Mouse (Mus musculus) gastrocnemius, postnatal 36 days (tissue): ENCODE measurements around the gene Dpm1. TPM values are rescaled to one million over a fixed set of nuclear protein-coding genes. Genes with fewer than 3 reads are reported as not detected.
A peak's percentile ranks its signal among the peaks of the same experiment; 100 is the strongest.

Experiments used
- DNase-seq, 2 experiments: peaks; one replicate each; pipeline ENCODE4 v3.0.0; 2022
- intact Hi-C: fragments of 180-260 bp; cut with DNase I; formaldehyde crosslinking; loops from one replicate; pipeline ENCODE4 v1.15.1; 2025
- total RNA-seq, 2 experiments: library from RNA; stranded (reverse); gene quantifications; 2 replicates each; pipeline ENCODE4 v1.2.3; 2021

Dpm1 gene
- total RNA-seq, 2 experiments from 2014 or later: 59.0 to 77.3 TPM

DNA sequence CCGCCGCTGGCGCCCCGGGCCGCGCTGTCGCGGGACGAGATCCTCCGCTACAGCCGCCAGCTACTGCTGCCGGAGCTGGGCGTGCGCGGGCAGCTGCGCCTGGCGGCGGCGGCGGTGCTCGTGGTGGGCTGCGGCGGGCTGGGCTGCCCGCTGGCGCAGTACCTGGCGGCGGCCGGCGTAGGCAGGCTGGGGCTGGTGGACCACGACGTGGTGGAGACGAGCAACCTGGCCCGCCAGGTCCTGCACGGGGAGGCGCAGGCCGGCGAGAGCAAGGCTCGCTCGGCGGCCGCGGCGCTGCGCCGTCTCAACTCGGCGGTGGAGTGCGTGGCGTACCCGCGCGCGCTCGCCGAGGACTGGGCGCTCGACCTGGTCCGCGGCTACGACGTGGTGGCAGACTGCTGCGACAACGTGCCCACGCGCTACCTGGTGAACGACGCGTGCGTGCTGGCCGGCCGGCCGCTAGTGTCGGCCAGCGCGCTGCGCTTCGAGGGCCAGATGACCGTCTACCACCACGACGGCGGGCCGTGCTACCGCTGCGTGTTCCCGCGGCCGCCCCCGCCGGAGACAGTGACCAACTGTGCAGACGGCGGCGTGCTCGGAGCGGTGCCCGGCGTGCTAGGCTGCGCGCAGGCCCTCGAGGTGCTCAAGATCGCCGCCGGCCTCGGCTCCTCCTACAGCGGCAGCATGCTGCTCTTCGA, 531 bp upstream of the Dpm1 start:
- intact Hi-C loops: no loop called here
- no peak for DNase-seq

DNA sequence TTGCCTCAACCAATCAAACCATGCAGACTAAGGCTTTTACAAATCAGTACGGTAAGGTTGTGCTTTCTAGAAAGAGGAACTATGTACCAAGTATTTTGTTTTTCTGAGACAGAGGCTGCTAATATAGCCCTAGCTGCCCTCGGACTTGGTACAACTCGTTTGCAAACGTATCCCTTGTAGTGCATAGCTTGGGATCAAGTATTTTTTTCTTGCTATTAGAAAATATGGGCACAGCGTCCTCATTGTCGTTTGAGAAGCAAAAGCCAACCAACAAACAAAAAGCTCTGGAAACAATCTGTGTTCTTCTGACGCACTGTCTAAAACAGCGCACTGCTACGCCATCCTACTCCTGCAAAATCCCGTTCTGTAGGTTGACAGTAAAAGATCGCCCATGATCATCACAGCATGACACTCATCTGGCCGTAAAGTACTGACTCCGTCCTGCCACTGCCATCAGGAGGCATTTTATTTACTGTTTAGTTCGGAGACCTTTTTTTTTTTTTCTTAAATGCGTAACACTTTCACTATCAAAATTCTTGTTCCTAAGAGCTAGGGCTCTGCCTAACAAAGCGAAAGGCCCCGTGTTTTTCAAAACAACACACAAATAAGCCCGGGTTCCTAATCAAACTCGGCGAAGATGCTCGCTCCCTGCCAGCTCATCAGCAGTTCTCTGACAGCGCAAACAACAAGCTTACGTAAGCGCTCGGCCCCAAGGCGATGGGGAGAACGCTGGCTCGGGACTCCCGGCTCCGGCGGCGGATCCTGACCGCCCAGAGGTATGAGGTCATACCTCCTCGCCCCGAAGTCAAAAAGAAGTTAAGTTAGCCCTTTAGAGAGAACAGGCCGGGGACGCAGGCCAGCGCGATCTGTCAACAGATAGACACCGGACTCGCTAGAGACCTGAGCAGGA, 1.0 kb downstream of the Dpm1 start:
- intact Hi-C loops: no loop called here
- DNase-seq: peak in 1 of 2 experiments; percentile 50

- intact Hi-C loops: no loop called here
- DNase-seq: no peak
These were observed 7.1 kb downstream of the Dpm1 start for GRCm38 (mm10) chr2:168223326-168223725.

DNA sequence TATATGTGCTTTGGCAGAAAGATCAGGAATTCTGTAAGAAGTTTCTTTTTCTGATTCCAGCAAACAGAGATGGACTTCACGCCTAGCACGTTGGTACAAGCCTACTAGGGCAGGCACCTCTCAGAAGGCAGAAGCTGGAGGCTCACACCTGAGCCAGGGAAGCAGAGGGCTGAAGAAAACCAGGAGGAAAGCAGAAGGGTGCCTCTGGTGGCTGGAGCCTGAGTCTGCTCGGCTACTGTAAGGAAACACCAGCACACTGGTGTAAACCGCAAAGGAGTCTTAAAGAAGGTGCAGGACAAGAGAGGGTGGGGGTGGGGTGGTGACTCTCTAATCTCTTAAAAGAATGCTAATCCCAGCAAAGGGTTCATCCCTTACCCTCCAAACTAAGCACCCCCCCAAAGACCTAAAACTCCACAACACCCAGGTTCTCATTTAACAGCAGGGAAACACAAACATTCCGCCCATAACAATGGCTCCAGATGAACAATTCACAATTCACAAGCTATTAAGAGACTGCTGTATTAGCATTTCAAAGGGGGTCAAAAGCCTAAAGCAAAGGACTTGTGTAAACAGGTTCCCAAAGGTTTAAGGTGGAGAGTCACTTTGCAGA, 16.5 kb downstream of the Dpm1 start:
- intact Hi-C loops: no loop called here
- no peak for DNase-seq

GRCm38 (mm10) chr2:168207883-168208282, 22.5 kb downstream of the Dpm1 start:
- intact Hi-C loops: loop anchor here (5.0 kb wide), 1 partner anchor 91 kb away; no protein-coding TSS in a partner anchor

DNA sequence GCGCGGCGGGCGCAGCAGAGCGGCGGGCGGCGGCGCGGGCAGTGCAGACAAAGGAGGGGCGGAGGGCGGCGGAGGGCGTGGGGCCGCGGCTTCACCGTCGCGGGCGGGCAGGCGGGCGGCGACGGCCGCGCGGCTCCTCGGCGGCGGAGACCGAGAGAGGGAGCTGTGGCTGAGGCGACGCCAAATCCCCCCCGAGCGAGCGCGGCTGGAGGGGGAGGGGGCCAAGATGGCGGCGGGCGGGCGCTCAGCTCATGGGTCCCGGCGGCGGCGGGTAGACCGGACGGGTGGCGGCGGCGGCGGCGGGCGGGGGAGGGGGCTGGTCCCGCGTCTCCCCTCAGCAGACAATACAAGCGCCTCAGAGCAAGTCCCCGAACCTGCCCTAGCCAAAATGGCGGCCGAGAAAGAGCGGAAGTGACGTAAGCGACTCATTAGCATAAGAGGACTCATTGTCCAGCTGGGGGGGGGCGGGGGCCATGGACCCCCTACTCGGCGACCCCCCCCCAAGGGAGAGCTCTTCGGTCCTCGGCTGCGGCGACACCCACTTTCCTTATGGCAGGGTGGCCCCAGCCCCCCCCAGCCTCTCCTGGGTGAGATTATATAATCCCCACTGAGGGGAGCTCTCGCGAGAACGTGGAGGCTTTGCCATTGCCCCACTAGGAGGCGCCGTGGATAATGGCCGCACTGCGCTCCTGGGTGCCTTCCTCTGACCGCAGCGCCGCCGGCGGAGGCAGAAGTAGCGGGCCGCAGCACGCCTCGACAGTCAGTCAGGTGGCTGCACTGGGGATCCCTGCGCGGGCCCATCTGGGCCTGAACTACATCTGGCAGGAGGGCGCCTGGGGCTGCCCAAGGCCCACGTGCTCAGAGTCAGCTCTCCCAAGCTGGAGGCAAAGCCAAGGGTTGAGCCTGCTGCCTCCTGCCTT, 23.4 kb downstream of the Dpm1 start, which contains the start of gene Adnp:
Gene Adnp (minus strand): TSS at position 388 of the 920 bp plus-strand sequence.
- intact Hi-C loops: loop anchor here (5.0 kb wide), 1 partner anchor 90 kb away; no protein-coding TSS in a partner anchor
- DNase-seq: peak; percentile 92 to 95

More at GRCm38 (mm10) chr2:168207883-168208282, 22.5 kb downstream of the Dpm1 start:
- no peak for DNase-seq

DNA sequence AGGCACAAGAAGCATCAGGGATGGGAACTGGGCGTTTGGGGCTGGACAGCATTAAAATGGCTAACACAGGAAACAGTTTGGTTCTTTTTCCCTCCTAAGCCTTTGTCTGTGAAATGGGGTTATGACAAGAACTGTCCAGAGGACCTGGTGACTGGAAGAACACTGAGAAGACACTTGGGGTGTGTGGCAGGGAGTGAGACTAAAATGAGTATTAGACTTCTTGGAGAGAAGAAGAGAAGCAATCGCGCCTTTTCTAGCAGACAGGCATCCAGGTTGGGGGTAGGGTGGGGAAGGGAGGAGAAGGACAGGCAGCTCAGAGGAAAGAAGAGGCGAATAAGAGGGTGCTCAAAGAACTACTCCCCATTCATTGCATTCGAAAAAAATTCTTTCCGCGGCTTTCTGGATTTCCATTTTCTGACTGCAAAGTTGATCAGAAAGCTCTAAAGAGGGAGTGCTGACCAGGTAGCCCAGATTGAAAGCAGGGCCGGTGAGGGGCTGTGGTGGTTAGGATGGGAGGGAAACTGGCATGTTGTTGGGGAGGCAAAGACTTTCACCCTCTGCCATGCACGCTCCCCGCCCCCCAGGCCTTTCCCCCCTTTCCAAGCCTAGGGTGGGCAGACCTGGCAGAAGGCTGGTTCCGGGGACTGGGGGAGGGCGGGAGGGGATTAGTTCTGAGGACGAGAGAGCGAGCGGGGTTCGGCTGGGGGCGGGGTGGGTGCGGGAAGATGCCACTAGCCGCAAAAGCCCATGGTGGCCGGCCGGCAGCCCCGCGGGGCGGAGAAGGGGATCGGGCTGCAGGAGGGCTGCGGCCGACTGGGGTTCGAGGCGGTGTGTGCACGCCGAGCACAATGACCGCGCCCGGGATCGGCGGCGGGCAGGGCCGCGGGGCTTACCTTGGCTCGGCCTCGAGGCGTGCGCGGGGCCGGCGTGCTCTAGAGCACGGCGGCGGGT, 24.4 kb downstream of the Dpm1 start:
- no peak for DNase-seq
- intact Hi-C loops: loop anchor here (5.0 kb wide), 1 partner anchor 89 kb away; no protein-coding TSS in a partner anchor

GRCm38 (mm10) chr2:168205265-168205664, 25.1 kb downstream of the Dpm1 start:
- intact Hi-C loops: loop anchor here (5.0 kb wide), 1 partner anchor 88 kb away; no protein-coding TSS in a partner anchor
- DNase-seq: peak; percentile 58 to 74

GRCm38 (mm10) chr2:168204476-168204999, 25.9 kb downstream of the Dpm1 start:
- intact Hi-C loops: no loop called here

GRCm38 (mm10) chr2:168200014-168200691, 30.2 kb downstream of the Dpm1 start:
- intact Hi-C loops: no loop called here
- no peak for DNase-seq

More at GRCm38 (mm10) chr2:168204476-168204999, 25.9 kb downstream of the Dpm1 start:
- no peak for DNase-seq

GRCm38 (mm10) chr2:168199476-168199875, 30.9 kb downstream of the Dpm1 start:
- no peak for DNase-seq
- intact Hi-C loops: no loop called here

DNA sequence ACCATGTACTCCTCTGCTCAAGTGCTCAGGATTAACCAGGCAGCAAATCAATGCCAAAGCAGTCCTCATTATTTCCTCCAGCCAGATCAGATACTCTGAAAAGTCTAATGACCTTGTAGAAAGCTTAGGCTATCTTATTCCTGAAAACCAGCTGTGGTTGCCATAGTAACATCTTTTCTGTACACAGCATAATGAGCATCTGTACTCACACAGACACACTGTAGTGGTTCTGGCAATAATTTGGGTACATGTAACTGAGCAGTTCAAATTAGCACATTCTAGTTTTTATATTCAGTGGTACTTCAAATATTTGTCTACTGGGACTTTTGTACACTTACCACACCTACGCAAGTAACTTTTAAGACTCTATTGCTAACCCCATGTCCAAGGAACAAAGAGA, 32.0 kb downstream of the Dpm1 start:
- intact Hi-C loops: no loop called here
- DNase-seq: no peak

- no peak for DNase-seq
- intact Hi-C loops: no loop called here
These were observed 34.7 kb downstream of the Dpm1 start for GRCm38 (mm10) chr2:168195721-168196120.

DNA sequence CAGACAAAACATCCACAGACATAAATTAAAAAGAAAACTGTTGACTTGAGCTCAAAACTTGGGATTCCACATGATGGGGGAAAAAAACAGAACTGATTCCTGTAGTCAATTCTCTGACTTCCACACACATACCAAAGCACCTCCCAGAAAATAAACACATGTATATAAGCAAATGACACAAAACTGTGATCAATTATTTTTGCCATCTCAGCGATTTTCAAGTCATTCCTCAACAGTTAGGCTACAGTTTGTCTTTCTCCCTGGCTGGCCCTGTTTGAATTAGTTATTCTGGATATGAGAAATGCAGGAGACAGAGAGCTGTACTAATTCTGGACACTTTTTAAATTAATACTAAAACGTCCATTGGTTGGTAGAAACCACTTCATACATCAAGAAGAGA, 36.7 kb downstream of the Dpm1 start:
- DNase-seq: no peak

GRCm38 (mm10) chr2:168191856-168192255, 38.5 kb downstream of the Dpm1 start:
- intact Hi-C loops: no loop called here
- DNase-seq: no peak

More for the DNA sequence above, 36.7 kb downstream of the Dpm1 start:
- intact Hi-C loops: no loop called here

DNA sequence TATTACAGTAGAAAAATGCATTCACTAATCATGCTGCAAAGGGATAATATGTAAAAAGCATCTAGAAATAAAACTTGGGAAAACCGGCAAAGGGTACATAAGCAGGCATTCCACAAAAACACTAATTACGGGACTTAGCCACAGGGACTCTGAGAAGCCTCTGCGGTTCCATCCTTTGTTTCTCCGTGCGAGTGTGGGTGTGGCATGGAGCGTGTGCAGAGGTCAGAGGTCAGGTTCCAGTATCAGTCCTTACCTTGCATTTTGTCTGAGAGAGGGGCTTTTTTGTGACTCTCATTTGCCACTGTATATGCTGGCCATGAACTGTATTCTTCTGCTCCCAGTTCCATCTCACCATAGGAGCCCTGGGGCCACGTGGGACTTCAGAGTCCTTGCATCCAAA, 54.4 kb downstream of the Dpm1 start:
- intact Hi-C loops: no loop called here
- no peak for DNase-seq

- DNase-seq: peak; percentile 29 to 40
- intact Hi-C loops: no loop called here
These were observed 60.2 kb downstream of the Dpm1 start for GRCm38 (mm10) chr2:168170167-168170685.

- intact Hi-C loops: no loop called here
- DNase-seq: no peak
These were observed 60.6 kb downstream of the Dpm1 start for GRCm38 (mm10) chr2:168169800-168170113.
